Mouse (Mus musculus) midbrain, postnatal 0 days (tissue): ENCODE data around the gene Lrfn2. TPM values are rescaled to one million over a fixed set of nuclear protein-coding genes. Genes with fewer than 3 reads are reported as not detected.

ENCODE experiments used
- ATAC-seq: fragments of 200-750 bp; cut with Nextera tagmentation; 2 replicates; pipeline ENCODE4 v1.8.0; 2017; ENCODE audit warnings: moderate number of reproducible peaks, mild to moderate bottlenecking, moderate TSS enrichment, moderate library complexity; ENCODE audit not compliant: low FRiP score
- DNase-seq: peaks from one replicate; pipeline ENCODE4 v3.0.0-alpha.2; 2015; ENCODE audit warnings: low spot score
- H3K27ac ChIP-seq: fragments of 300-500 bp; sonication (generic); 2 replicates; pipeline ENCODE4 v1.5.1; 2014; ENCODE audit warnings: low read depth, mild to moderate bottlenecking, low read length, mixed read lengths
- H3K27me3 ChIP-seq: fragments of 300-500 bp; sonication (generic); 2 replicates; pipeline ENCODE4 v1.6.1; 2014; ENCODE audit warnings: low read length, control low read depth, mixed read lengths; ENCODE audit not compliant: insufficient read depth
- H3K36me3 ChIP-seq: fragments of 300-500 bp; sonication (generic); 2 replicates; pipeline ENCODE4 v1.6.1; 2014; ENCODE audit warnings: low read length, control low read depth, mixed read lengths; ENCODE audit not compliant: insufficient read depth
- H3K4me1 ChIP-seq: fragments of 300-500 bp; sonication (generic); 2 replicates; pipeline ENCODE4 v1.6.1; 2014; ENCODE audit warnings: mild to moderate bottlenecking, control low read depth, antibody characterized with exemption, low read length, mixed read lengths; ENCODE audit not compliant: insufficient read depth
- H3K4me2 ChIP-seq: fragments of 300-500 bp; sonication (generic); 2 replicates; pipeline ENCODE4 v1.6.1; 2014; ENCODE audit warnings: low read depth, mild to moderate bottlenecking, low read length, mixed read lengths; ENCODE audit not compliant: poor library complexity, severe bottlenecking
- H3K4me3 ChIP-seq: fragments of 300-500 bp; sonication (generic); 2 replicates; pipeline ENCODE4 v1.5.1; 2014; ENCODE audit warnings: low read depth, mild to moderate bottlenecking, low read length, moderate library complexity
- H3K9ac ChIP-seq: fragments of 300-500 bp; sonication (generic); replicated peaks from 2 replicates; pipeline ENCODE4 v1.6.1; 2014; ENCODE audit warnings: mild to moderate bottlenecking, low read length, moderate library complexity, mixed read lengths; ENCODE audit not compliant: poor library complexity, severe bottlenecking
- H3K9me3 ChIP-seq: fragments of 300-500 bp; sonication (generic); 2 replicates; pipeline ENCODE4 v1.6.1; 2016; ENCODE audit warnings: low read length, control low read depth
- CTCF ChIP-seq: IDR thresholded peaks from 2 replicates; pipeline ENCODE4 v1.5.1; 2016; ENCODE audit warnings: antibody characterized with exemption, mild to moderate bottlenecking
- WGBS: fragments of 180-500 bp; shearing (Covaris S2); extraction: QIAGEN DNeasy Blood & Tissue Kit; methylation state at CpG from one replicate; pipeline ENCODE4 v1.1.7; 2014; 5-methylcytosine and 5-hydroxymethylcytosine counted together
- polyA plus RNA-seq: library from polyadenylated mRNA; unstranded; fragments of >200 nt; fragmentation: Nextera tagmentation; extraction: Ambion mirVana; gene quantifications from 2 replicates; pipeline ENCODE4 v1.2.1, GENCODE M21; 2015
- total RNA-seq: library from RNA; depleted of rRNA; stranded (reverse); fragments of >200 nt; gene quantifications from 2 replicates; pipeline ENCODE4 v1.2.3, GENCODE M21; 2014; rRNA removed

Lrfn2 gene
- 31.3 and 40.7 TPM in 2 replicates for total RNA-seq
- 14.9 and 17.3 TPM in 2 replicates for polyA plus RNA-seq

DNA sequence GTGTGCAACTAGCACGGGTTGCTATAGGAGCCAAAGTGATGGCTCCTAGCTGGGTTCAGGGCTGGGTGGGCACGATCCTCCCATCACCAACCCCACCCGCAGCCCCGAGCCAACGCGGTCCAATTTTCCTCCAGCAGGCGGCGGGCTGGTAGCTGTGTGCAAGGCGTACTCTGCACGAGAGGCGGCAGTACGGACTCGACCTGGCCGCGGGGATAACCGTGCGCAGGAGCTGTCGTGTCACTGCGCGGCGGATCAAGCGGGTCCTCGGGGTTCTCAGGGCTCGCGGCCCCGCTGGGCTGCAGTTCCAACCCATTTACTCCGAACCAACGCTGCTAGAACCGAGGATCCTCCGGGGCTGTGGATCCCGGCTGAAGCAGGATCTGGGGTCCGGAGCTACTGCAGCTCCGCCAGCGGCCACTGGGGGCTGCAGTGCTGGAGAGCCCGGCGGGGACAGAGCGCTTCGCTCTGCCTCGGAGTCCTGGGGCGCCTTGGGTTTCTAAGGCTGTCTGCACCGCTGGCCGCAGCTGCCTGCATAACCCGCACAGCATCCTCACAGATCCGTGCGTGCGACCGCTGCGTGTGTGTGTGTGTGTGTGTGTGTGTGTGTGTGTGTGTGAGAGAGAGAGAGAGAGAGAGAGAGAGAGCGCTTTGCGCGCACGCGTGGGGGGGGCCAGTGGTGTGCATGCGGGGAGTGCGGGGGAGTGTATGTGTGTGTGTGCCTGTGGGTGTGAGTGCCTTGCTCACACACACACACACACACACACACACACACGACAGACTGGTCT, at the start of gene Lrfn2:
Gene Lrfn2, plus strand, starts transcription at position 759 of the 785 bp plus-strand sequence.
- Histone ChIP-seq H3K36me3 (no peaks in the 10 kb centered on the region), H3K4me1 (peaks cover 5% of the 10 kb centered on the region; the same call in 1 of the 2 replicates), H3K27me3 (no peaks in the 10 kb centered on the region), H3K9me3 (no peaks in the 10 kb centered on the region), H3K4me2 (peak within 1 kb of the TSS; percentile 72), H3K27ac (peak within 1 kb of the TSS; percentile 84), H3K4me3 (peak within 1 kb of the TSS; percentile 76), H3K9ac (peak within 1 kb of the TSS; percentile 74)
- WGBS = under 1% methylated on average over 56 of the region's 56 CpGs
- peak; percentile 94 for TF ChIP-seq CTCF
- ATAC-seq (peak; percentile 92), DNase-seq (peak; percentile 89)

DNA sequence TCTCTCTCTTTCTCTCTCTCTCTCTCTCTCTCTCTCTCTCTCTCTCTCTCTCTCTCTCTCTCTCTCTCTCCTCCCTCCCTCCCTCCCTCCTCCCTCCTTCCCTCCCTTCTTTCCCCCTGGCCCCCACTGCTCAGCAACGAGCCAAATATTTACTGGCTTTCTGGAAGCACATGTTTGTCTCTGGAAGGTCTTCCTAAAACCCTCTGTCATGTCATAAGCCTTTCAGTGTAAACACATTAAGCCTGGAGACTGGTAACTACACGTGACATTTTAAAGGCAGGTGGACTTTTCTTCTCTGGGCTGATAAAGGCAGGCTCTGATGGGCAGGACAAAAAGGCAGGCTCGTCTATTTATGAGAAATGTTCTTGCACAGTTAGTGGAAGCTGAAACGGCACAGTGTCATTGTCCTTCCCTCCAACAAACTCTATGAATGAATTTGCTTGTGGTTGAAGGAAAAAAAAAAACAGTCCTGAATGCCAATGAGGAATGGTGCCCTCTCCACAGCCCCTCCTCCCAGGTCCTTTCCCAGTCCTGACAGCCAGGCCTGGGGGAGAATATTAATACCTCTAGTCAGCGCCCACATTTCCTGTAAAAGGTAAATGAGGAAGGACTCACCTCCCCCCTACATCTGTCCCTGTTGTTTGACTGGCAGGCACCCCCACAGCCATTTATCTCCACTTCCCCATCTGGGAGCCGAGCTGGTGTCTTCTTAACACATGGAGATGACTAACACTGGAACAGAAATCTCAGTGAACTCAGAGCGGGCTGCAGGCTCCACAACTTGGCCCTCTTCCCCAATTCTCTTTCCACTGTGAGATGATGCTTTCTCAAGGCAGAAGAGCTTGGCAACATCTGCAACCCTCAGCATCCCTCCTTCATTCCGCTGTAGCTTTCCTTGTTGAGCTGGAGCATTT, 44.5 kb upstream of the Lrfn2 start:
- no peak overlapping the region for H3K9ac ChIP-seq
- no peaks in the 10 kb centered on the region for H3K27me3 ChIP-seq
- peak; percentile 19 for DNase-seq
- no peaks in the 10 kb centered on the region for H3K9me3 ChIP-seq
- no peaks in the 10 kb centered on the region for H3K4me1 ChIP-seq
- no peak for TF ChIP-seq CTCF
- no peak overlapping the region for H3K4me2 ChIP-seq
- H3K36me3 ChIP-seq = no peaks in the 10 kb centered on the region
- no peak overlapping the region for H3K27ac ChIP-seq
- H3K4me3 ChIP-seq = no peak overlapping the region
- WGBS = 40% methylated on average over 8 of the region's 8 CpGs
- peak; percentile 23; the same call in 1 of the 2 replicates for ATAC-seq

DNA sequence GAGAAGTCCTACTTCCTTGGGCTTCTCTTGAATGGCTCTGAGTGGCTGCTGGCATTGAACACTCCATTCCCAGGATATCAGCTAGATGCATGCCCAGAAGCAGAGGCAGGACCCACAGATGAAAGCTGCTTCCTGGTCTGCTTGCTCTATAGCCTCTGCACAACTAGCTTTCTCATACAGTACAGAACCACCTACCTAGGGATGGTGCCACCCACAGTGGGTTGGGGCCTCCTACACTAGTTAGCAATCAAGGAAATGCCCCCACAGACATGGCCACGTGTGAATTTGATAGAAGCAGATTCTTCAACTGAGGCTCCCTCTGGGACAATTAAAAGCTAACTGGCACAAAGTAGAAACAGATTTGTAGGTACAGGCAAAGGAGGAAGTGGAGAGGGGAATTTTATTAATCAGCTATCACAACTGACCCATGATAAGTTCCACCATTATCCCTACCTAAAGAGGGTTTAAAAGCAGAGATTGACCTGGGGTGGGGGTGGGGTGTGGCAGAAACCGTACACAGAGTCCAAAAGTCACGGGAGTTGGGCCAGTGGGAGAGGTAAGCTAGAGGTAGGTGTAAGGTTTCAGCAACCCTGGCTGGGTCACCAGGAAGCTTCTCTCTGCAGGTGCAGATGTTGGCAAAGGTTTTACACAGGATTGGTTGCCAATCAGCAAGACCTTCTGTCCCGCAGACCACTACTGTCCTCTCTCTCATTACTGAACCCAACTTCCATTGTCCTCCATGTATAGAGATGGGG, 26.7 kb upstream of the Lrfn2 start:
- H3K36me3 ChIP-seq = no peaks in the 10 kb centered on the region
- DNase-seq = no peak
- no peaks in the 10 kb centered on the region for H3K27me3 ChIP-seq
- no peaks in the 10 kb centered on the region for H3K4me1 ChIP-seq
- WGBS = 73% methylated on average over 4 of the region's 4 CpGs
- TF ChIP-seq CTCF = no peak
- no peak for ATAC-seq
- H3K9ac ChIP-seq = no peak overlapping the region
- no peaks in the 10 kb centered on the region for H3K9me3 ChIP-seq
- no peak overlapping the region for H3K27ac ChIP-seq
- H3K4me2 ChIP-seq = no peak overlapping the region
- H3K4me3 ChIP-seq = no peak overlapping the region

DNA sequence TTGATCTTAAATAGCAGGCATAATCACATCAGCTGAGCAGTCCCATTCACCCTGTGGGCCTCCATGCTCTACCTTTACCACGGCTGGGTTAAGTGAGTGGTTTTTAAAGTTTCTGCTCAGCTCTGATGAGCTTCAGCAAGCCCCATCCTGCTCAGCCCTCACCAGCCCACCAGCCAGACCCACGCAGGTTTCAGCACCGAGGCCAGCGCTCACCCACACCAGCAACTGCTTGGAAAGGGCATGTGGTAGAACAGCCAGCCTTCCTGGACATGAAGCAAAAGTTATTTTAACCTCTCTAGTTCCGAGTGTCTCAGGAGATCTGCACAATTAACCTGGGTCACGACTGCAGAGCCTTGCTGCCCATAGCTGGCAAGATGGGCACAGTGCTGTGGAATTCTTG, 18.7 kb upstream of the Lrfn2 start:
- Histone ChIP-seq H3K9me3 (no peaks in the 10 kb centered on the region), H3K27ac (no peak overlapping the region), H3K4me3 (no peak overlapping the region), H3K36me3 (no peaks in the 10 kb centered on the region), H3K9ac (no peak overlapping the region), H3K4me1 (no peaks in the 10 kb centered on the region), H3K4me2 (no peak overlapping the region), H3K27me3 (no peaks in the 10 kb centered on the region)
- TF ChIP-seq CTCF = no peak
- ATAC-seq (no peak), DNase-seq (no peak)
- WGBS = 50% methylated on average over 6 of the region's 6 CpGs

DNA sequence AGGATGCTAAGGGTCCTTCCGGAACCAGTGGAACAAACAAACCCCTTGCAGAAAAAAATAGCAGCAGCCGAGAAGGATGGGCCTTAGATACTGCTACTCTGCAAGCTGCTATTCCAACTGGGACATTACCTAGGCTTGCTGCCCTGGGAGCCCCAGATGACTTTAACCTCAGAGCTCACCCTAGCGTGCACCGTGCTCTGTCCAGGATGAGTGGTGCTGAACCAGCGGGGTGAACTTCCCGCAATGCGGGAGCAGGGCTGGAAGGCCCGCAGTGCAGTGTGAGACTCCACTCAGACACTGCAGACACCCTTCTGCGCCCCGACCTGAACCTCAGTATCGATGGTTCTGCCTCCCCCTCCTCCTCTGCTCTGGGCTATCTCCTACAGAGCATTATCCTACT, 14.8 kb upstream of the Lrfn2 start:
- Histone ChIP-seq H3K36me3 (no peaks in the 10 kb centered on the region), H3K9me3 (no peaks in the 10 kb centered on the region), H3K4me1 (no peaks in the 10 kb centered on the region), H3K27me3 (no peaks in the 10 kb centered on the region), H3K27ac (no peak overlapping the region), H3K4me3 (no peak overlapping the region), H3K9ac (no peak overlapping the region), H3K4me2 (no peak overlapping the region)
- DNase-seq (no peak), ATAC-seq (no peak)
- TF ChIP-seq CTCF = no peak
- WGBS = 25% methylated on average over 11 of the region's 11 CpGs
